In the genomic region with DNA sequence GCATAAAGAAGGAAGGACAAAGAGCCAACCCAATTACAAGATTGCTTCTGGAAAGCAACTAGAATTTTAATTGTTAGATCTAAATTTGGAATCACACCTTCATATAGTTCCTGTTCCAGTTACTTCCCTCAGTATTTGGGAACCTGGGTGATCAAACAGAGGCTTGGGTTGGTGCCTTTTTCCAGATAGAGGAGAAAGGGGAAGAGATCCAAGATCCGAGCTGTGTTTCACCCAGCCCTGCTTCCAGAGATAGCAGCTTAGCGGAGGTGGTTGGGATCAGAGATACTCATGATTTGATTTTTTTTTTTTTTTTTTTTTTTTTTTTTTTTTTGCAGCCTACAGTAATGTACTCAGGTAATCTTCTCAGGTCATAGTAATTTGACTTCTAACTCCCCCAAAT, we compare ENCODE assay signal across 20 mouse cellular contexts. TPM values are rescaled to one million over a fixed set of nuclear protein-coding genes. Genes with fewer than 3 reads are reported as not detected.
DNase-seq lines count a peak whose midpoint lies in the region; ATAC-seq and TF ChIP-seq lines count a peak whose summit lies in the region.
"Had no signal": no experiment of that assay in that cellular context is flagged by ENCODE, and none has a peak within 500 bp of the region (broad histone marks: within the 10 kb centered on the region; RNA-seq: fewer than 3 reads in every experiment).

No protein-coding gene starts in this region.

- no peak for ATAC-seq in lung, embryonic 14.5 days (ENCODE audit: insufficient read depth)
- ATAC-seq in monocyte, adult 5-6 weeks (replicated peaks; ENCODE audit: insufficient number of reproducible peaks, low FRiP score, low TSS enrichment, poor library complexity, severe bottlenecking) = no peak
- ATAC-seq in forebrain, embryonic 12.5 days (ENCODE audit: low FRiP score) = no peak
- ATAC-seq: CD4-positive, CD25-positive, alpha-beta regulatory T cell, adult 4 months; forebrain, embryonic 14.5 days had no signal

- no peak overlapping the region for H3K9ac ChIP-seq in lung, embryonic 14.5 days
- H3K9ac ChIP-seq in forebrain, embryonic 12.5 days = no peak overlapping the region
- H3K9ac ChIP-seq: embryonic facial prominence, embryonic 13.5 days; hindbrain, embryonic 14.5 days had no signal

- H3K36me3 ChIP-seq in lung, embryonic 14.5 days (ENCODE audit: insufficient read depth) = no peaks in the 10 kb centered on the region
- H3K36me3 ChIP-seq in macrophage (ENCODE audit: inconsistent target) = no peaks in the 10 kb centered on the region
- no peaks in the 10 kb centered on the region for H3K36me3 ChIP-seq in forebrain, embryonic 12.5 days (replicated peaks)
- H3K36me3 ChIP-seq: embryonic facial prominence, embryonic 13.5 days; G1E; hindbrain, embryonic 10.5 days had no signal

- H3K4me2 ChIP-seq in lung, embryonic 14.5 days = peak overlapping the region; percentile 40; the same call in 1 of the 2 replicates
- H3K4me2 ChIP-seq in forebrain, embryonic 12.5 days = no peak overlapping the region
- H3K4me2 ChIP-seq: embryonic facial prominence, embryonic 13.5 days; heart, embryonic 11.5 days; hindbrain, embryonic 14.5 days had no signal

- H3K4me3 ChIP-seq in lung, embryonic 14.5 days (ENCODE audit: low read depth, low read length) = no peak overlapping the region
- H3K4me3 ChIP-seq in macrophage (ENCODE audit: inconsistent target) = peak overlapping the region; percentile 41
- no peak overlapping the region for H3K4me3 ChIP-seq in forebrain, embryonic 12.5 days (replicated peaks)
- H3K4me3 ChIP-seq: embryonic facial prominence, embryonic 13.5 days; hindbrain, embryonic 10.5 days had no signal

- H3K27me3 ChIP-seq in lung, embryonic 14.5 days (ENCODE audit: insufficient read depth, low read length) = no peaks in the 10 kb centered on the region
- no peaks in the 10 kb centered on the region for H3K27me3 ChIP-seq in forebrain, embryonic 12.5 days

- WGBS in lung, embryonic 14.5 days = 84% methylated on average over 2 of the region's 2 CpGs
- WGBS in macrophage (ENCODE audit: missing documents) = 73% methylated on average over 2 of the region's 2 CpGs
- WGBS in forebrain, embryonic 12.5 days = 94% methylated on average over 2 of the region's 2 CpGs

- H3K27ac ChIP-seq in lung, embryonic 14.5 days (ENCODE audit: low read depth) = peak overlapping the region; percentile 46; the same call in 1 of the 2 replicates
- H3K27ac ChIP-seq in macrophage = peak overlapping the region; percentile 93
- H3K27ac ChIP-seq in forebrain, embryonic 12.5 days = no peak overlapping the region
- H3K27ac ChIP-seq: hindbrain, embryonic 10.5 days; hindbrain, embryonic 14.5 days had no signal

- H3K79me2 ChIP-seq in macrophage (ENCODE audit: inconsistent target) = peaks cover 19% of the 10 kb centered on the region

- peaks cover 22% of the 10 kb centered on the region for H3K4me1 ChIP-seq in lung, embryonic 14.5 days (ENCODE audit: insufficient read depth)
- H3K4me1 ChIP-seq in forebrain, embryonic 12.5 days = no peaks in the 10 kb centered on the region

- no peaks in the 10 kb centered on the region for H3K9me3 ChIP-seq in lung, embryonic 14.5 days (ENCODE audit: low read depth, low read length)
- no peaks in the 10 kb centered on the region for H3K9me3 ChIP-seq in forebrain, embryonic 12.5 days
- H3K9me3 ChIP-seq: embryonic facial prominence, embryonic 13.5 days; hindbrain, embryonic 10.5 days had no signal

- no peak for DNase-seq in lung, embryonic 14.5 days
- no peak for DNase-seq in lung, postnatal 14 days
- DNase-seq in brain, adult 2 months (ENCODE audit: low read depth, low spot score) = peak; percentile 52

- no peak for TF ChIP-seq CTCF in lung, embryonic 14.5 days (IDR thresholded peaks at IDR 0.05; ENCODE audit: low read depth)

RNA-seq across cellular contexts. Expression of a gene that starts 0.5 kb away (rescaled TPM):
- 35.2 and 36.9 TPM in 2 replicates for polyA plus RNA-seq in lung, embryonic 14.5 days (2014; fragmentation: Nextera tagmentation; extraction: Ambion mirVana)
- total RNA-seq in macrophage (2018; cell fraction: chromatin; rRNA removed) = 1,000 to 10,000 TPM in 1 of 26 experiments, 100 to 1,000 TPM in 20, 10 to 100 TPM in 5; 19.2 to 1,498 (median 228) TPM
- 1,000 to 10,000 TPM in 10 of 26 experiments, 100 to 1,000 TPM in 13, 10 to 100 TPM in 3; 77.3 to 3,885 (median 584) TPM for total RNA-seq in macrophage (2018; cell fraction: cytosol; rRNA removed)
- 1,000 to 10,000 TPM in 12 of 26 experiments, 100 to 1,000 TPM in 13, 10 to 100 TPM in 1; 57.9 to 3,876 (median 952) TPM for total RNA-seq in macrophage (2018; cell fraction: nucleus; rRNA removed)
- 58.0 to 939 TPM (median 78.4 TPM) in 3 replicates for polyA plus RNA-seq in macrophage (2018)
- 3.4 to 5.0 TPM in 2 of 3 replicates, not detected in the other for total RNA-seq in monocyte, adult 5-6 weeks (2017)
- 0.49 and 0.59 TPM in 2 replicates for polyA plus RNA-seq in forebrain, embryonic 12.5 days (2016; fragmentation: Nextera tagmentation; extraction: Ambion mirVana)
- total RNA-seq: G1E had no signal
- polyA plus RNA-seq: CD4-positive, CD25-positive, alpha-beta regulatory T cell, adult 4 months; G1E had no signal

RNA-seq across cellular contexts. Expression of a gene that starts 2.5 kb away (rescaled TPM):
- not detected in 2 replicates for polyA plus RNA-seq in lung, embryonic 14.5 days (2014; fragmentation: Nextera tagmentation; extraction: Ambion mirVana)
- not detected for total RNA-seq in macrophage (2018; cell fraction: chromatin; rRNA removed)
- not detected for total RNA-seq in macrophage (2018; cell fraction: cytosol; rRNA removed)
- total RNA-seq in macrophage (2018; cell fraction: nucleus; rRNA removed) = not detected
- polyA plus RNA-seq in macrophage (2018) = not detected in 3 replicates
- total RNA-seq in monocyte, adult 5-6 weeks (2017) = not detected in 3 replicates
- not detected in 2 replicates for polyA plus RNA-seq in forebrain, embryonic 12.5 days (2016; fragmentation: Nextera tagmentation; extraction: Ambion mirVana)
- total RNA-seq: adrenal gland, postnatal 10 days; adrenal gland, postnatal 4 days; G1E; gastrocnemius, postnatal 10 days; gastrocnemius, postnatal 4 days; heart, adult 18-20 months; heart, postnatal 25 days had no signal
- polyA plus RNA-seq: CD4-positive, CD25-positive, alpha-beta regulatory T cell, adult 4 months; embryonic facial prominence, embryonic 13.5 days; forebrain, embryonic 14.5 days; G1E; heart, embryonic 11.5 days; heart, embryonic 16.5 days; hindbrain, embryonic 10.5 days; hindbrain, embryonic 14.5 days had no signal

RNA-seq across cellular contexts. Expression of a gene that starts 9.7 kb away (rescaled TPM):
- 11.6 and 13.4 TPM in 2 replicates for polyA plus RNA-seq in lung, embryonic 14.5 days (2014; fragmentation: Nextera tagmentation; extraction: Ambion mirVana)
- 1,000 to 10,000 TPM in 1 of 26 experiments, 100 to 1,000 TPM in 21, 10 to 100 TPM in 4; 14.4 to 1,116 (median 244) TPM for total RNA-seq in macrophage (2018; cell fraction: chromatin; rRNA removed)
- total RNA-seq in macrophage (2018; cell fraction: cytosol; rRNA removed) = 1,000 to 10,000 TPM in 10 of 26 experiments, 100 to 1,000 TPM in 13, 10 to 100 TPM in 3; 66.4 to 3,319 (median 600) TPM
- total RNA-seq in macrophage (2018; cell fraction: nucleus; rRNA removed) = 1,000 to 10,000 TPM in 13 of 26 experiments, 100 to 1,000 TPM in 12, 10 to 100 TPM in 1; 64.5 to 3,972 (median 989) TPM
- polyA plus RNA-seq in macrophage (2018) = 66.8 to 1,194 TPM (median 74.2 TPM) in 3 replicates
- not detected in 3 replicates for total RNA-seq in monocyte, adult 5-6 weeks (2017)
- 0.24 and 0.44 TPM in 2 replicates for polyA plus RNA-seq in forebrain, embryonic 12.5 days (2016; fragmentation: Nextera tagmentation; extraction: Ambion mirVana)
- total RNA-seq: adrenal gland, postnatal 4 days; G1E had no signal
- polyA plus RNA-seq: CD4-positive, CD25-positive, alpha-beta regulatory T cell, adult 4 months; G1E; hindbrain, embryonic 10.5 days had no signal

RNA-seq across cellular contexts. Expression of a gene that starts 21.8 kb away (rescaled TPM):
- polyA plus RNA-seq in lung, embryonic 14.5 days (2014; fragmentation: Nextera tagmentation; extraction: Ambion mirVana) = 52.3 and 57.3 TPM in 2 replicates
- not detected for total RNA-seq in macrophage (2018; cell fraction: chromatin; rRNA removed)
- total RNA-seq in macrophage (2018; cell fraction: cytosol; rRNA removed) = not detected
- 1 to 10 TPM in 1 of 26 experiments, not detected in 25; 1.2 TPM for total RNA-seq in macrophage (2018; cell fraction: nucleus; rRNA removed)
- polyA plus RNA-seq in macrophage (2018) = not detected in 3 replicates
- total RNA-seq in monocyte, adult 5-6 weeks (2017) = not detected in 3 replicates
- polyA plus RNA-seq in forebrain, embryonic 12.5 days (2016; fragmentation: Nextera tagmentation; extraction: Ambion mirVana) = not detected in 2 replicates
- total RNA-seq: G1E had no signal
- polyA plus RNA-seq: CD4-positive, CD25-positive, alpha-beta regulatory T cell, adult 4 months; forebrain, embryonic 14.5 days; G1E; heart, embryonic 11.5 days; hindbrain, embryonic 10.5 days had no signal

Comparison
In these comparisons a context has a peak if more than half of its experiments do, and no peak if none do; other contexts are left out.
1. RNA of a gene that starts 0.5 kb away (polyA plus RNA-seq): 58.0 to 939 TPM in macrophage and 35.2 to 36.9 TPM in lung, embryonic 14.5 days; 0.49 to 0.59 TPM in forebrain, embryonic 12.5 days; every median in the first group is over 10 times any median in the second.